Mouse (Mus musculus) heart, embryonic 16.5 days (tissue): ENCODE data around the gene Gm10322. TPM values are rescaled to one million over a fixed set of nuclear protein-coding genes. Genes with fewer than 3 reads are reported as not detected.

Source experiments
- ATAC-seq: fragments of 200-750 bp; cut with Nextera tagmentation; replicated peaks from 2 replicates; pipeline ENCODE4 v1.8.0; 2017; ENCODE audit warnings: moderate number of reproducible peaks; ENCODE audit not compliant: insufficient read depth, low FRiP score; ENCODE audit errors: extremely low read depth
- H3K27ac ChIP-seq: fragments of 300-500 bp; sonication (generic); 2 replicates; pipeline ENCODE4 v1.5.1; 2014; ENCODE audit warnings: mild to moderate bottlenecking, low read length, control low read depth, moderate library complexity
- H3K27me3 ChIP-seq: fragments of 300-500 bp; sonication (generic); 2 replicates; pipeline ENCODE4 v1.6.1; 2014; ENCODE audit warnings: low read length, mixed read lengths; ENCODE audit not compliant: control insufficient read depth, insufficient read depth
- H3K36me3 ChIP-seq: fragments of 300-500 bp; sonication (generic); 2 replicates; pipeline ENCODE4 v1.6.1; 2014; ENCODE audit not compliant: control insufficient read depth, insufficient read depth
- H3K4me1 ChIP-seq: fragments of 300-500 bp; sonication (generic); 2 replicates; pipeline ENCODE4 v1.6.1; 2014; ENCODE audit warnings: low read length, mixed read lengths; ENCODE audit not compliant: control insufficient read depth, insufficient read depth
- H3K4me2 ChIP-seq: fragments of 300-500 bp; sonication (generic); 2 replicates; pipeline ENCODE4 v1.6.1; 2014; ENCODE audit warnings: low read depth, mild to moderate bottlenecking, control low read depth, low read length
- H3K4me3 ChIP-seq: fragments of 300-500 bp; sonication (generic); 2 replicates; pipeline ENCODE4 v1.5.1; 2014; ENCODE audit warnings: mild to moderate bottlenecking, control low read depth, low read length
- H3K9ac ChIP-seq: fragments of 300-500 bp; sonication (generic); 2 replicates; pipeline ENCODE4 v1.6.1; 2014; ENCODE audit warnings: low read length, control low read depth
- H3K9me3 ChIP-seq: fragments of 300-500 bp; sonication (generic); replicated peaks from 2 replicates; pipeline ENCODE4 v1.6.1; 2016; ENCODE audit warnings: low read length; ENCODE audit not compliant: control insufficient read depth
- whole genome bisulfite sequencing: fragments of 180-500 bp; shearing (Covaris S2); extraction: QIAGEN DNeasy Blood & Tissue Kit; methylation state at CpG from one replicate; pipeline ENCODE4 v1.1.7; 2014; 5-methylcytosine and 5-hydroxymethylcytosine counted together
- polyA plus RNA-seq: library from polyadenylated mRNA; unstranded; fragments of >200 nt; fragmentation: Nextera tagmentation; extraction: Ambion mirVana; gene quantifications from 2 replicates; pipeline ENCODE4 v1.2.1, GENCODE M21; 2015

Gene Gm10322
- polyA plus RNA-seq, 1 experiment from 2014 or later: not detected

- Histone ChIP-seq H3K4me2 (no peak overlapping the region), H3K4me1 (peaks cover 21% of the 10 kb centered on the region), H3K36me3 (no peaks in the 10 kb centered on the region), H3K27me3 (no peaks in the 10 kb centered on the region), H3K4me3 (no peak overlapping the region), H3K9ac (no peak overlapping the region), H3K27ac (no peak overlapping the region), H3K9me3 (no peaks in the 10 kb centered on the region)
- 87% methylated on average over 5 of the region's 5 CpGs for WGBS
- ATAC-seq: no peak
Measured at GRCm38 (mm10) chr10:59614141-59614540, 1.7 kb upstream of the Gm10322 start.

- Histone ChIP-seq H3K4me2 (peak overlapping the region; percentile 91), H3K9me3 (no peaks in the 10 kb centered on the region), H3K36me3 (no peaks in the 10 kb centered on the region), H3K27ac (no peak overlapping the region), H3K27me3 (no peaks in the 10 kb centered on the region), H3K4me1 (peaks cover 21% of the 10 kb centered on the region), H3K4me3 (peak overlapping the region; percentile 86), H3K9ac (peak overlapping the region; percentile 94)
- ATAC-seq: no peak
- 34% methylated on average over 5 of the region's 5 CpGs for WGBS
Measured at GRCm38 (mm10) chr10:59615411-59615810, 452 bp upstream of the Gm10322 start.

DNA sequence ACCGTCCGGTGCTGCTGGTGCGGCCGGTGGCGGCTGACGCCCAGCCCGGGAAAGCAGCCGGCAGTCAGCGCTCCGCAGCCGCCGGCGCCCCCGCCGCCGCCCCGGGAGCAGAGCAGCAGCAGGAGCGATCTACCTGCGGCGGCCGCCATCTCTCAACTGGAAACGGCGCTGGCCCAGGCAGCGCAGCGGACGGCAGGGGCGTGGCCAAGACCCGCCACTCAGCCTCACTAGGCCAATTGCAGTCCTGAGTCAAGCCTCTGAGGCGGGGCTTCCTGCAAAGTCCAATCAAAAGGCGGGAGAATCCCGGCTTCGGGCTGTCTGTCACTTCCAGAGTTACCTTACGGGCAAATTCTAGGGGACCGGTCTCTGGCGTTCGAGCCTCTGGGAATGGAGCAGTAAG, 659 bp downstream of the Gm10322 start, which contains the start of gene Mcu:
Mcu (minus strand) TSS at position 171 of the 400 bp plus-strand sequence.
- Histone ChIP-seq H3K4me3 (peak within 1 kb of the TSS; percentile 86), H3K27me3 (no peaks in the 10 kb centered on the region), H3K4me2 (peak within 1 kb of the TSS; percentile 91), H3K9me3 (no peaks in the 10 kb centered on the region), H3K36me3 (no peaks in the 10 kb centered on the region), H3K4me1 (peaks cover 21% of the 10 kb centered on the region), H3K27ac (peak within 1 kb of the TSS; percentile 91), H3K9ac (peak within 1 kb of the TSS; percentile 94)
- 1% methylated on average over 36 of the region's 36 CpGs for WGBS
- peak; percentile 99 for ATAC-seq

DNA sequence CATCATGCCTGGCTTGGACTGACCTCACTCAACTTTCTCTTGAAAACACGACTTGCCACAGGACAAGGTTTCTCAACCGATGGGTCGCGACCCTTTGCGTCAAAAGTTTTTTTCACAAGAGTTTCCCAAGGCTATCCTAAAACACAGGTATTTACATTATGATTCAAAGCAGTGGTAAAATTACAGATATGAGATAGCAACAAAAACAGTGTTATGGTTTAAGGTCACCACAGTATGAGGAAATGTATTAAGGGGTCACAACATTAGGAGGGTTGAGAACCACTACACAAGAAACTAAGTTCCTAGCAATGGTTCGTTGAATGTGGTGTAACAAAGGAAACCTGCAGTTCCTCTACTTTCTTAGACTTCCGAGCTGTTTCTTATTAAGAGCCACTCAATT, 1.9 kb downstream of the Gm10322 start:
- H3K4me3 ChIP-seq: no peak overlapping the region
- H3K9ac ChIP-seq: no peak overlapping the region
- H3K27ac ChIP-seq: no peak overlapping the region
- no peaks in the 10 kb centered on the region for H3K9me3 ChIP-seq
- no peaks in the 10 kb centered on the region for H3K27me3 ChIP-seq
- no peak for ATAC-seq
- WGBS: 93% methylated on average over 7 of the region's 7 CpGs
- no peak overlapping the region for H3K4me2 ChIP-seq
- peaks cover 21% of the 10 kb centered on the region for H3K4me1 ChIP-seq
- H3K36me3 ChIP-seq: no peaks in the 10 kb centered on the region

DNA sequence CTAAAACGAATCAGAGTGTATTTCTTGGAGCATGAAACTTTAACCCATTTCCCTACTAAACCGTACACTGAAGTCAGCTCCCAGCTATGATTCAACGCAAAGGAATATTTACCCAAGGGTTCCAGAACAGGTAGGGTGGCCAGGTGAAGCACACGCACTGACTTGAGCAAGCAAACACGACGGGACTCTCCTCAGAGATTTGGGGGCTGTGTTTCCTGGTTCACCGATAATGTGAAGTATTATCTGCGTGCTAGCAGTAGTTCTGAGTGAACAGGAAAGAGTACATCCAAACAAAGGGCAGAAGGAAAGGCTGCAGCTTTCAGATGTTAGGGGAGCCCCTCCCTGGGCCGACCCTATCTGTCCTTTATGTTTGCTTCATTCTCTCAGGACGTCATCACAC, 5.5 kb downstream of the Gm10322 start:
- 55% methylated on average over 10 of the region's 10 CpGs for WGBS
- no peak overlapping the region for H3K27ac ChIP-seq
- no peaks in the 10 kb centered on the region for H3K36me3 ChIP-seq
- H3K4me3 ChIP-seq: no peak overlapping the region
- ATAC-seq: no peak
- H3K9me3 ChIP-seq: no peaks in the 10 kb centered on the region
- peaks cover 4% of the 10 kb centered on the region; the same call in 1 of the 2 replicates for H3K4me1 ChIP-seq
- no peak overlapping the region for H3K9ac ChIP-seq
- no peaks in the 10 kb centered on the region for H3K27me3 ChIP-seq
- H3K4me2 ChIP-seq: no peak overlapping the region

GRCm38 (mm10) chr10:59623496-59623895, 7.6 kb downstream of the Gm10322 start:
- no peaks in the 10 kb centered on the region for H3K9me3 ChIP-seq
- WGBS: 47% methylated on average over 5 of the region's 5 CpGs
- no peak overlapping the region for H3K27ac ChIP-seq
- H3K4me1 ChIP-seq: no peaks in the 10 kb centered on the region; the same call in 1 of the 2 replicates
- no peak for ATAC-seq
- no peak overlapping the region for H3K4me3 ChIP-seq
- H3K36me3 ChIP-seq: no peaks in the 10 kb centered on the region
- no peak overlapping the region for H3K9ac ChIP-seq
- H3K27me3 ChIP-seq: no peaks in the 10 kb centered on the region
- H3K4me2 ChIP-seq: no peak overlapping the region

- ATAC-seq: no peak
Measured at GRCm38 (mm10) chr10:59628641-59629505, 13.0 kb downstream of the Gm10322 start.

GRCm38 (mm10) chr10:59629506-59629782, 13.6 kb downstream of the Gm10322 start:
- no peak for ATAC-seq
- H3K27me3 ChIP-seq: no peaks in the 10 kb centered on the region
- no peaks in the 10 kb centered on the region for H3K9me3 ChIP-seq
- no peaks in the 10 kb centered on the region for H3K4me1 ChIP-seq
- H3K4me2 ChIP-seq: no peak overlapping the region
- no peak overlapping the region for H3K27ac ChIP-seq
- H3K4me3 ChIP-seq: no peak overlapping the region
- 76% methylated on average over 4 of the region's 4 CpGs for WGBS
- H3K36me3 ChIP-seq: no peaks in the 10 kb centered on the region
- no peak overlapping the region for H3K9ac ChIP-seq

More at GRCm38 (mm10) chr10:59628641-59629505, 13.0 kb downstream of the Gm10322 start:
- Histone ChIP-seq H3K27me3 (no peaks in the 10 kb centered on the region), H3K27ac (no peak overlapping the region), H3K9ac (no peak overlapping the region), H3K9me3 (no peaks in the 10 kb centered on the region), H3K4me2 (no peak overlapping the region), H3K4me3 (no peak overlapping the region), H3K4me1 (no peaks in the 10 kb centered on the region), H3K36me3 (no peaks in the 10 kb centered on the region)
- 72% methylated on average over 17 of the region's 17 CpGs for WGBS

GRCm38 (mm10) chr10:59636048-59636447, 20.2 kb downstream of the Gm10322 start:
- H3K4me2 ChIP-seq: no peak overlapping the region
- H3K27ac ChIP-seq: no peak overlapping the region
- H3K9me3 ChIP-seq: no peaks in the 10 kb centered on the region
- H3K4me3 ChIP-seq: no peak overlapping the region
- no peaks in the 10 kb centered on the region for H3K36me3 ChIP-seq
- no peak overlapping the region for H3K9ac ChIP-seq
- WGBS: 83% methylated on average over 2 of the region's 2 CpGs
- no peak for ATAC-seq
- no peaks in the 10 kb centered on the region for H3K27me3 ChIP-seq
- no peaks in the 10 kb centered on the region for H3K4me1 ChIP-seq
